Mouse (Mus musculus): ENCODE measurements around the gene 2210408I21Rik.

2210408I21Rik gene

DNA sequence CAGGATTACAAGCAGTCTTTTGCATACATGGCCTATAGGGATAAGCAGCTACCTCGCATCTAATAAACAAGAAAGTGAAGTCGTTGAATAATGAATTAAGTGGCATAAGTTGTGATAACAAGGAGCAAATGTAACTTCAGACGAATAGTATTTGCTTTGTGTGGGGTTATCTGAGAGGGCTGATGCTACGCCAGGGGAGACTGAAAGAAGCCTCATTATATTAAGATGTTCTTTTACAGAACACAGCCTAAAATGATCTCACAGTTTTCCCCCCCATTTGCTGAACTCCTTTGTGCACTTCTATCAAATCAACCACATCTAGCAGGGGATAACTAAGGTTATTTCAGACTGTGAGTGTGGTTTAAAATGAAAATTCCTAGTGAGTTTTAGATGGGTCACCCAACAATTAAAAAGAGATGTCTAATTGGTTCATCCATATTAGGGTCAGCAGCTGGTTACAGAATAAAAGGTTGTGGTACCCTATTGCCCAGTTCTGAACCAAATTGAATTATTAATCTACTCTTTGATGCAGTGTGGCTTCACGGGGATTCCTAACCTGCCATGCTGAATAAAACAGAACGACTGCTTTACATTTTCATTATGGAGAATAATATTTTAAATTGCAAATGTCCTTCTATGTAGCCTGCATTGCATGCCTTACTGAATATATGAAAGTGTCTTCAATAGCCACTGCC lies 343.2 kb downstream of the 2210408I21Rik start:
- no peak for DNase-seq (ENCODE audit: low spot score in 2 of 2)

DNA sequence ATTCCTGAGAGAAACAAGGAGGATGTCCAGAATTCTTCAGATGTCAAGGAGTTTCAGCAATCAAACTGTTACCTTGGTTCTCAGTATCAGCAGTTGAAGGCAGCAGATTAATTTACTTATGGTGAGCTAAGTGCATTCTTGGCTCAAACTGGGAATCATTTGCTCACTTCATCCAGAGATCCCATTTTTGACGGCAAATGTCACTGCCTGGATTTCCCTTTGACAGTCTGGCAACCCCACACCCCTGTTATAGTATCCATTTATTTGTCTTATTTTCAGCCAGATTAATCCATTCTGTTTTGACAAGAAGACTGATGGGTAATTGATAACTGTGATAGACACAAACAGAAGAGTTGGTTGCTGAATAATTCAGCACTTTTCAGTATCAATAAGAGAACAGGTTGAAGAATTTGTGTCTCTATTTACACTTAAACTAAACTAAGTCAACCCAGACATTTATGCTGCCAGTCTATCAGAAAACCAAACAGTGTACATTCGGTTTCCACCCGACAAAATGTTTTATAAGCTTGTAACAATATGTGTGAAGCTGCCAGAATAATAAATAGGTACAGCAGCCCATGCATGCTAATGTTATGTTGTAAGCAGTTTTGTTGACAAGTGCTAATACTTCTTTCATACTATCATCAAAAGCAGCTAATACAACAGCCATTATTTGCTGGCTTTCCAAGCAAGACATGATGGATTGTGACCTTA lies 354.8 kb downstream of the 2210408I21Rik start:
- no peak for DNase-seq (ENCODE audit: low spot score in 2 of 2)

DNA sequence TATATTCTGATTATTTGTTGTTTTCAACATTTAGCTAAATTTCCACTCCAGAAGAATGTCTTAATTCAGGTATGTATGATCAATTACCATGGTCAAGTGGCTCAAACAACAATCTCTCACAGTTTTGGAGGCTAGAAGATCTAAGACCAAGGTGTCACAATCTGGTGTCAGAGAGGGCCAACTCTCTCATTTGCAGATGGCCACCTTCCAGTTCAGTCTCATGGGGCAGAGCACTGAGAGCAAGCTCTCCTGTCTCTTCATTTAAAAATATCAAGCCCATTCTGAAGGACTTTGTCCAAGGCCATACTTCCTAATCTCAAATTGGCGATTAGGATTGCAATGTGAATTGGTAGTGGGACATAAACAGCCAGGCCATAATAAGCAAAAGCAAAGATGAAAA lies 378.7 kb downstream of the 2210408I21Rik start:
- no peak for DNase-seq (ENCODE audit: low spot score in 2 of 2)

DNA sequence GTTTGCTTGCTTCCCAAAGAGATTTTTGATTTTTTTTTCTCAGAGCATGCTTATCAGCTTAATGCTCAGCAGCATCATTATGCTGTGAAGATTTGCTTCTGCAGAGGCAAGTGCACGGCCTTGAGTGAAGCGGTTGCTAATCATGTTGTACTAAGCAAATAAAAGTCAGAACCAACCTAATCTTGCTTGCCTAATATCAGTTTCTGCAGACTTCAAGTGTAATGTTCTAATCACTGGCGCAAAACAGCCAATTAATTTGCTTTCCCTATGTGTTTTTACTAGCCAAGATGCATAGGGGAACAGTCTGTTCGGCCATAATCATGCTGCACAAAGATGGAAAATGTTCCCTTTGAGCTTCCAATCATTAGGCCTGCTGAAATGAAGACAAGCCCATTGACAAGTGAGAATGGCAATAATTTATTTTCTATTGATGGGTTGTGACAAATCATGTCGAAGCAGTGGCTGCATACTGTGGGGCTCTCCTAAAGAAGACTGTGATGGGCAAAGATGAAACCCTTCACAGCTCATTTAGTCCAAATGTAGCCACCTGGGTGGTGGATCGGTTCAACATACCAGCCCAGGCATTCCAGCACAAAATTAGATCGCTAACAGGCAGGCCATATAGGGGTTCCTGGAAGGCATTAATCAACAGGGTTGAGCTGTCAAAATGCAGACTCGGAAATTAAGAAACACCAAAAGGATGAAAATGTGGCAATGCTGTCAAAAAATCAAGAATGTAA lies 393.8 kb downstream of the 2210408I21Rik start:
- DNase-seq (ENCODE audit: low spot score in 2 of 2): no peak

DNA sequence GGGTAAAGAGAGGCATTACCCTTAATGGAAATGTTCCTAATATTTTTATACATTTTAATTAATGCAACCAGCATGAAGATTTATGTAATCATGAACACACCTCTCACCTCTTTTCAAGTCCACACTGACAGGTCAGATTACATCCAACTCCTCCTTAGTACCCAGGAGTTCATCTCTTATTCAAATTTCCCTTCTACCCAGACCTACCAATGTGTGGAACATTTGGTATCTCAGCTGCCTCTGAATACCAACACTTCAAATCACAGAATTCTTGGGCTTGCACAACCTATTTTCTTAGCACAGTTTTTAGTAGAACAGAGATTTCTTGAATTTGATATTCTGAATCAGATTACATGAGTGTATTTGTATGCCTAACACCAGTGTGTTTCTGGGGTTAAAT lies 394.4 kb downstream of the 2210408I21Rik start:
- no peak for DNase-seq (ENCODE audit: low spot score in 2 of 2)

DNA sequence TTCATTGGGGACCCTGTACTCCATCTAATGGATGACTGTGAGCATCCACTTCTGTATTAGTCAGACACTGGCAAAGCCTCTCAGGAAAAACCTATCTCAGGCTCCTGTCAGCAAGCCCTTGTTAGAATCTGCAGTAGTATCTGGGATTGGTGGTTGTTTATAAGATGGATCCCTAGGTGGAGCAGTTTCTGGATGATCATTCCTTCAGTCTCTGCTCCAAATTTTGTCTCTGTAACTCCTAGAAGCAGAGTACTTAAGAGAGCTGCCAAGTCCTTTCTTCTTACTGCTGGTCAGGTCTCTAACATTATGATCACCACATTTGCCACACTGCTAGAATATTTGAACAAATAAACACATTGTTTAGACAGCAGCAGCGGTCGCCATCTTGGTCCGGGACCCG lies 402.1 kb downstream of the 2210408I21Rik start:
- DNase-seq (ENCODE audit: low spot score in 2 of 2): no peak

DNA sequence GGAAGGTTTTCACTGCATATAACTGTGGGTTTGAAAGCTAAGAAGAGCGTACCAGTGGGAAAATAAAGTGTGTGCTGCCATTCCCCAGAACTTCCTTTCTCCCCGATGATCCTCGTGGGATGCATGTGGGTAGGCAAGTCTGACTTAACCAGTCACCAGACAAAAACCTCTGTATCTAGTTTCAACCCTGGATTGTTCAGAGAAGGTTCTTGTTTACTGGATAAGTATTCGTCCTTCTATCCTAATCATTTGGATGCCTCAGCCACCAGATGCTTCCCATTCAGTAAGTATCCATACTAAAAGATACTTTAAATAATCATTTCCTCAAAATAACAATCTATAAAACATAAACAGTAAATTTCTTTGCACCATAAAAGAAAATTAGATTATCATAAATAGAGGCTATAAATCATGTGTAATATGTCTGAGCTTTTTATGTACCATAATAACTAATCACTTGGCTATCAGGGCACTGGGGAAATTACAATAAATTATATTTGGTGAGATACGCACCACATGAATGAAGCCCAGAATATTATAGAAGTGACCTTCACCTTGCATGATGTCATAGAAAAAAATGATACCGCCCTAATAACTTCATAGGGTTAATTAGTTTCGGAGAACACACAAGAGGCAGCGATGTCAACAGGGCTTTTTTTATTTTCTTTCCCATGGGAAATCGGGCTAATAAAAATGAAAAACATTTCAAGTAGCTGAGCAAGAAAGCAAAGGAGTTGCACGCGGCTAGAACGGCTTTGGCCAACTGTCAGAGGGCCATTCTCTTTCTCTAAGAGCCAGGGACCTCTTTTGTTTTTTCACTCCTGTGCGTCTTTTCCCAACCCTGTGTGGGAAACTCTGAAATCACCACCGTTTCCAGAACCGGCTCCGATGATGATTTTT lies 412.4 kb downstream of the 2210408I21Rik start:
- DNase-seq (ENCODE audit: low spot score in 2 of 2): no peak

GRCm38 (mm10) chr13:77548386-77548695 lies 413.0 kb downstream of the 2210408I21Rik start:
- no peak for DNase-seq (ENCODE audit: low spot score in 2 of 2)

DNA sequence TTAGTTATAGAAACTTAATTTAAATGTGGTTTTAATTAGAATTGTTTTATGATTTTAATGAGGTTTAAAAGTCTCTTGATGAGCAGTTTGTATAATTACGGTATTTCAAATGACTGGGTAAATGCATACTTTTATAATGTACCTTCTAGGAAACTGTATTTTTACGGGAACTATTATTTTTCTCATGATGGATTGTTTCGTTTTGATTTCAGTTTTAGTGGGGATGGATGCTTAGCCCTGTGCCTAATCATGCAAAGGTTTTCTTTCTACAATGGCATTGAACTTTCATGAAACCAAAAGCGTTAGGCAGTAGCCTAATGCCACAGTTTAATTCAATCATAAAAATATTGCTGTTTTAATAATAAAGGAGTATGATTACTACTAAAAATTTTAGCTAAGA lies 413.4 kb downstream of the 2210408I21Rik start:
- no peak for DNase-seq (ENCODE audit: low spot score in 2 of 2)

- DNase-seq (ENCODE audit: low spot score in 2 of 2): no peak
Measured at GRCm38 (mm10) chr13:77594011-77594410, 458.7 kb downstream of the 2210408I21Rik start.

DNA sequence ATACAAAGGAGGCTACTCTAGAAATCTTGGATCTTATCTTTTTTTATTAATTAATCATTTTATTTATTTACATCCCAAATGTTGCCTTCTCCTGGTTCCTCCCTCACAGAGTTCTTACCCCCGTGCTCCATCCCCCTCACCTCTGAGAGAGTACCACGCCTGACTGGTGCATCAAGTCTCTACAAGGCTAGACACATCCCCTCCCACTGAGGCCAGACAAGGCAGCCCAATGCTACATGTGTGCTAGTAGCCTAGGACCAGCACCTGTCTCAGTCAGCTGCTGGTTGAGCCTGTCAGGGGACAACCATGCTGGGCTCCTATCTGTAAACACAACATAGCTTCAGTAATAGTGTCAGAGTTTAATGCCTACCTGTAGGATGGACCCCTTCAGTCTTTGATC lies 480.0 kb downstream of the 2210408I21Rik start:
- no peak for DNase-seq (ENCODE audit: low spot score in 2 of 2)
